Mouse (Mus musculus) neural tube, embryonic 12.5 days (tissue): Measurements from ENCODE around the gene Gprasp2. TPM values are rescaled to one million over a fixed set of nuclear protein-coding genes. Genes with fewer than 3 reads are reported as not detected.
"Not testable (repeated sequence)": the region's sequence is repeated elsewhere in the genome, so short reads cannot be mapped to it uniquely, and the experiment has no call there.

ENCODE experiments used
- ATAC-seq: fragments of 200-750 bp; cut with Nextera tagmentation; 2 replicates; pipeline ENCODE4 v1.8.0; 2017; ENCODE audit warnings: low read depth, mild to moderate bottlenecking, moderate TSS enrichment, moderate library complexity; ENCODE audit not compliant: low FRiP score
- H3K27ac ChIP-seq: fragments of 300-500 bp; sonication (generic); 2 replicates; pipeline ENCODE4 v1.5.1; 2016
- H3K27me3 ChIP-seq: fragments of 300-500 bp; sonication (generic); replicated peaks from 2 replicates; pipeline ENCODE4 v1.6.1; 2016; ENCODE audit warnings: mild to moderate bottlenecking
- H3K36me3 ChIP-seq: fragments of 300-500 bp; sonication (generic); 2 replicates; pipeline ENCODE4 v1.6.1; 2016; ENCODE audit warnings: mild to moderate bottlenecking
- H3K4me1 ChIP-seq: fragments of 300-500 bp; sonication (generic); 2 replicates; pipeline ENCODE4 v1.6.1; 2016
- H3K4me2 ChIP-seq: fragments of 300-500 bp; sonication (generic); replicated peaks from 2 replicates; pipeline ENCODE4 v1.6.1; 2016; ENCODE audit warnings: mild to moderate bottlenecking
- H3K4me3 ChIP-seq: fragments of 300-500 bp; sonication (generic); 2 replicates; pipeline ENCODE4 v1.5.1; 2016
- H3K9ac ChIP-seq: fragments of 300-500 bp; sonication (generic); 2 replicates; pipeline ENCODE4 v1.6.1; 2016; ENCODE audit warnings: mild to moderate bottlenecking
- H3K9me3 ChIP-seq: fragments of 300-500 bp; sonication (generic); 2 replicates; pipeline ENCODE4 v1.6.1; 2016; ENCODE audit warnings: mild to moderate bottlenecking
- WGBS: fragments of 180-500 bp; shearing (Covaris S2); methylation state at CpG from one replicate; pipeline ENCODE4 v1.1.7; 2016; 5-methylcytosine and 5-hydroxymethylcytosine counted together
- polyA plus RNA-seq: library from polyadenylated mRNA; unstranded; fragments of >200 nt; fragmentation: Nextera tagmentation; extraction: Ambion mirVana; gene quantifications from 2 replicates; pipeline ENCODE4 v1.2.1, GENCODE M21; 2016

Gprasp2 gene
- polyA plus RNA-seq, 1 experiment from 2014 or later, result 77.1 TPM

- not testable (repeated sequence) for H3K9me3 ChIP-seq, H3K4me3 ChIP-seq, ATAC-seq, H3K27me3 ChIP-seq, H3K4me2 ChIP-seq, H3K9ac ChIP-seq, H3K36me3 ChIP-seq, H3K27ac ChIP-seq, H3K4me1 ChIP-seq
- WGBS, result 80% methylated on average over 9 of the region's 9 CpGs
These were observed 28.0 kb downstream of the Gprasp2 start for GRCm38 (mm10) chrX:135866806-135867205.

- no peak overlapping the region for H3K4me2 ChIP-seq
- no peak for ATAC-seq
These were observed 37.8 kb downstream of the Gprasp2 start for GRCm38 (mm10) chrX:135876679-135877078.

GRCm38 (mm10) chrX:135879626-135880025 is 40.8 kb downstream of the Gprasp2 start:
- H3K4me2 ChIP-seq, result no peak overlapping the region
- H3K27ac ChIP-seq, result no peak overlapping the region
- WGBS, result 100% methylated on average over 1 of the region's 1 CpGs
- ATAC-seq, result no peak
- no peaks in the 10 kb centered on the region for H3K36me3 ChIP-seq
- H3K9ac ChIP-seq, result no peak overlapping the region
- no peaks in the 10 kb centered on the region for H3K4me1 ChIP-seq
- no peaks in the 10 kb centered on the region for H3K9me3 ChIP-seq
- no peak overlapping the region for H3K4me3 ChIP-seq
- H3K27me3 ChIP-seq, result no peaks in the 10 kb centered on the region

More at GRCm38 (mm10) chrX:135876679-135877078, 37.8 kb downstream of the Gprasp2 start:
- Histone ChIP-seq H3K4me1 (no peaks in the 10 kb centered on the region), H3K9ac (no peak overlapping the region), H3K4me3 (no peak overlapping the region), H3K9me3 (no peaks in the 10 kb centered on the region), H3K27ac (no peak overlapping the region), H3K27me3 (no peaks in the 10 kb centered on the region), H3K36me3 (no peaks in the 10 kb centered on the region)
- 90% methylated on average over 1 of the region's 1 CpGs for WGBS

GRCm38 (mm10) chrX:135885411-135886233 is 46.8 kb downstream of the Gprasp2 start:
- Histone ChIP-seq H3K4me1 (no peaks in the 10 kb centered on the region), H3K27ac (peak overlapping the region; percentile 32; the same call in 1 of the 2 replicates), H3K4me3 (peak overlapping the region; percentile 59), H3K9ac (peak overlapping the region; percentile 74), H3K27me3 (no peaks in the 10 kb centered on the region), H3K36me3 (peaks cover 11% of the 10 kb centered on the region; the same call in 1 of the 2 replicates), H3K9me3 (no peaks in the 10 kb centered on the region), H3K4me2 (peak overlapping the region; percentile 59)
- peak; percentile 99 for ATAC-seq
- 20% methylated on average over 41 of the region's 41 CpGs for WGBS

- WGBS, result 24% methylated on average over 11 of the region's 11 CpGs
- ATAC-seq, result no peak; the same call in 1 of the 2 replicates
These were observed 47.4 kb downstream of the Gprasp2 start for GRCm38 (mm10) chrX:135886234-135886585.

More at GRCm38 (mm10) chrX:135886234-135886585, 47.4 kb downstream of the Gprasp2 start:
- Histone ChIP-seq H3K27ac (peak overlapping the region; percentile 32; the same call in 1 of the 2 replicates), H3K27me3 (no peaks in the 10 kb centered on the region), H3K4me3 (peak overlapping the region; percentile 59), H3K9me3 (no peaks in the 10 kb centered on the region), H3K4me1 (no peaks in the 10 kb centered on the region), H3K9ac (peak overlapping the region; percentile 74), H3K36me3 (peaks cover 11% of the 10 kb centered on the region; the same call in 1 of the 2 replicates), H3K4me2 (peak overlapping the region; percentile 59)

Other genes with a start within 250 kb of the Gprasp2 start
- not detected in 2 replicates for gene Nxf7, start 240.3 kb upstream of the Gprasp2 start, polyA plus RNA-seq
- gene Prame, start 211.3 kb upstream of the Gprasp2 start, polyA plus RNA-seq, result not detected in 2 replicates
- gene Tcp11x2, start 145.2 kb upstream of the Gprasp2 start, polyA plus RNA-seq, result not detected in 2 replicates
- not detected in 2 replicates for gene Tmsb15a, start 113.8 kb upstream of the Gprasp2 start, polyA plus RNA-seq
- gene Armcx5, start 96.3 kb upstream of the Gprasp2 start, polyA plus RNA-seq, result 11.2 and 12.8 TPM in 2 replicates
- 102 and 111 TPM in 2 replicates for gene Gprasp1, start 96.3 kb upstream of the Gprasp2 start, polyA plus RNA-seq
- 80.2 and 90.3 TPM in 2 replicates for gene Bhlhb9, start 41.4 kb upstream of the Gprasp2 start, polyA plus RNA-seq
- 141 and 145 TPM in 2 replicates for gene Arxes2, start 154.8 kb downstream of the Gprasp2 start, polyA plus RNA-seq
- 55.1 and 56.5 TPM in 2 replicates for gene Arxes1, start 194.3 kb downstream of the Gprasp2 start, polyA plus RNA-seq
- 390 and 410 TPM in 2 replicates for gene Bex2, start 229.2 kb downstream of the Gprasp2 start, polyA plus RNA-seq
- gene Nxf3, start 246.2 kb downstream of the Gprasp2 start, polyA plus RNA-seq, result not detected in 2 replicates